Mouse (Mus musculus): ENCODE measurements around the gene Tnnc1. TPM values are rescaled to one million over a fixed set of nuclear protein-coding genes. Genes with fewer than 3 reads are reported as not detected.
A peak's percentile ranks its signal among the peaks of the same experiment; 100 is the strongest.

The Tnnc1 gene
- polyA plus RNA-seq (2017; shearing (Covaris generic)): not detected

DNA sequence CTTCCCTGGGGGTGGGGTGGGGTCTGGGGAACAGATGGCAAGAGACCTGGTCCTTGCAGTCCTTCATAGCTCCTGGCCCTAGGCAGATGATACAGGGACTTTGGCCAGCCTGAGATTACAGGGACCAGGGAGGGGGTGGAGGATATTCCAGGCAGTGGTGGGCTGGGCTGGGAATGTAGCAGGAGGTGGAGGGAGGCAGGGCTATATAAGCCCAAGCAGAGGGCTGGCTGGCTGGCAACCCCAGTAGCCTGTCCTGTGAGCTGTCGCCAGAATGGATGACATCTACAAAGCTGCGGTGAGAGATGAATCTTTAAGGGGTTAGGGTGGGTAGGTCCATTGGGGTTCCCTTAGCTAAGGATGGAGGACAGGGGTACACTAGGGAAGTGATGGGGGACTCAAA, at the start of gene Tnnc1:
Gene Tnnc1, plus strand, starts transcription at position 229 of the 400 bp plus-strand sequence.
- no peak for ATAC-seq

- ATAC-seq: peak; percentile 72
These were observed 47.6 kb upstream of the Tnnc1 start for GRCm38 (mm10) chr14:31160196-31161150.

DNA sequence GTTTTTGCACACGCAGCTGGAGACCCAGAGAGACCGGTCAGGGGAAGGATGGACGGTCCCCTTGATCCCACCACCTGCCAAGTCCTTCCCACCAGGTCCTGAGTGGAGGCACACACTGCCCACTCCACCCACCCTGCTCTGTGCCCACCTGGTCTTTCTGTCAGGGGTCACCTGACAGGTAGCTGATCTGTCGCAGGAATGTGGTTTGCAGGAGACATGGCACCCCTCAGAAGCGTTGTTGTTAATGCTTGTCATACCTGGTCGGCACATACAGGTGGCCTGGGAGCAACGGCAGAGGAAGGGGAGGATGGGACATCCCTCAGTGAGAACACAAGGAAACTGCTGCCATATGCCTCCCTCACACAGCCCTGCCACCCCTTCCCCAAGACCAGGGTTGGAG, 46.9 kb upstream of the Tnnc1 start:
- ATAC-seq: no peak

DNA sequence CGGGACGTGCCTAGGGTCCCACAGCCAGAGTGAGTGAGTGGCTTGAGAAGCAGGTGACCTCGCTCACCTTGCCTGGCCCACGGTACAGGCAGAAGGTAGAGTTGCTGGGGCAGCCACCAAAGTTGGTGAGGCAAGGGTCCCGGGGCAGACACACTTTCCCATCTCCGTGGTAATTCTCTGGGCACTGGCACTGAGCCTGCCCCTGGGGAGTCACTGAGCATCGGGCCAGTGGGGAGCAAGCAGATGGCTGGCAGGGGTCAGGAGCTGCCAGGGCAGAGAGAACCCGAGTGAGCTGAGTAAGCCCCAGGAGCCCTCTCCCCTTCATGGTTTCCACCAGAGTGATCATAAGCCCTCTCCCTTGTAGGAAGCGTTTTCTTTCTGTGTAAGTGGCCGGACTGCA, 46.5 kb upstream of the Tnnc1 start:
- ATAC-seq: no peak

DNA sequence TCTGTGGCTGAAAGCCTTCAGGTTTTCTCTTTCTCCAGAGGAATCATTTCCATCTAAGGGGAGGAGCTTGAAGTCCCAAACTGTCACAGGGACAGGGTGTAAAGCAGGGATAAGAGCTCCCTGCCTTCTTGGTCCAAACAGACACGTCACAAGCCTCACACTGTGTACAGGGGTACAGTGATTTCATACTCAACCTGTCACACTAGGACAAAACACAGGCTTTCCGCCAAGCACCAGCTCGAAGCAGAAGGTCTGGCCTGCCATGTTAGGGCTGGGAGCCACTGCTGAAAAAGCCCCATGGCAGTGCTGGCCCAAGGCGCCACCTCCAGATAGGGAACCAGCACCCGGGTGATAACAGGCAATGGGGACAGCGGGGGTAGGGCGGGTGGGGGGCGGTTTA, 44.0 kb upstream of the Tnnc1 start:
- no peak for ATAC-seq

DNA sequence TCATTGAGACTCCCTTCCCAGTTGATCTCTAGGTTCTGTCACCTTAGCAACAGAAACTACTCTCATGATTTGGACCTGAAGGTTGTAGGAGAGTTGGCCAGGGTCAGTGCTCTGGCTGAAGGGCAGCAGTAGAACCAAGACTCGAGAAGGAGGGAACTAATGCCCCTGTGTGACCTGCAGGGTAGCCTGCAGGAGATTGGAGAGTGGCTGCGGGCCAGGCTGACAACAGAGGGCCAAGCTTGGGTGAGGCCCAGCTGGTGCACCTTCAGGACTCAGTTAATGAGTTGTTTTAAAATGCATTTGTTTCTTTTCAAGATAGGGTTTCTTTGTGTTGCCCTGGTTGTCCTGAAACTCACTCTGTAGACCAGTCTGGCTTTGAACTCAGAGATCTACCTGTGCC, 43.1 kb upstream of the Tnnc1 start:
- ATAC-seq: no peak

- no peak for ATAC-seq
These were observed 42.7 kb upstream of the Tnnc1 start for GRCm38 (mm10) chr14:31165458-31165857.

DNA sequence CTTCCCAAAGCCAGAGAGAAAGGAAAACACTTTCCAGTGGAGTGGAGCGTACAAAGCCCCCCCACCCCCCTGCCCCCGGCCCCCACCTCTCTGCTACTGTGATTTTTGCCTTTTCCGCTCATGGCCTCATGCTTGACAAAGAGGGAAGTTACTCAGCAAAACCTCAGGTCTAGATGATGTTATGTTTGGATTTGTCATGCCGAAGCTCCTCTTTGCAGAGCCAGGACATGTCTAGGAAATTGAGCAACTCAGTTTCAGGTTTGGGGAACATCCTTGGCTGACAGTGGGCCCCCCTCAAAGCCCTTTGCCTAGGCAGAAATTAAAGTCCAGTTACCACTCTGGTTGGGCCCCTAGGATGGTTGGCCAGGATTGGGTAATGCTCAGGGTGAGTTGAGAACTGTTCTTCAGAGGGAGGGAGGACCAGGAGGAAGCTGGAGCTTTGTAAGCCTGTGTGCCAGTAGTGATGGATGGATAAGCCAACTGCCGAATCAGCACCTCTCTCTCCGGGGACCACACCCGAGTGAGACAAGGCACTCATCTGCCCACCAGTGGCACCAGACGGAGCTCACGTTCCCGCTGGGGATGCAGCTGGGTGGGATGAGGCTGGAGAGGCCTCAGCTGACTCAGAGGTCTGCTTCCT, 42.0 kb upstream of the Tnnc1 start:
- ATAC-seq: no peak

GRCm38 (mm10) chr14:31166827-31167226, 41.3 kb upstream of the Tnnc1 start:
- no peak for ATAC-seq

DNA sequence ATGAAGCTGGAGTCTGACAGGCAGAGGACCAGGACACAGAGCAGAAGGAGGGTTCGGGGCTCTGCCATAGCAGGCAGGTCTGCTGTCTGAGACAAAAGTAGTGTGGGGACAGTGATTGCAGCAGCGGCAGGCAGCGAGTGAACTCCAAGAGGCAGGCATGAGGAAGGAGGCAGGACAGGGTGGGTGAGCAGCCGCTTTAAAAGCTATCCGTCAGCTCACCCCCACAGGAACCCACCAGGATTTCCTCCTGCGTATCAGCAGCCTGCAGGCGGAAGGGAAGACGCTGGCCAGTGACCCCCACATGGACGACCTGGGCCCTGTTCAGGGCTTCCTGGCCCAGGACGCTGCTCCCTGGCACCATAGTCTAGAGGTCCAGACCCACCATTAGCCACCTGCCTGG, 39.7 kb upstream of the Tnnc1 start, which contains the start of gene Stab1:
Gene Stab1, minus strand, starts transcription at position 217 of the 400 bp plus-strand sequence.
- ATAC-seq: no peak

- no peak for ATAC-seq
These were observed 38.6 kb upstream of the Tnnc1 start for GRCm38 (mm10) chr14:31169508-31169907.

DNA sequence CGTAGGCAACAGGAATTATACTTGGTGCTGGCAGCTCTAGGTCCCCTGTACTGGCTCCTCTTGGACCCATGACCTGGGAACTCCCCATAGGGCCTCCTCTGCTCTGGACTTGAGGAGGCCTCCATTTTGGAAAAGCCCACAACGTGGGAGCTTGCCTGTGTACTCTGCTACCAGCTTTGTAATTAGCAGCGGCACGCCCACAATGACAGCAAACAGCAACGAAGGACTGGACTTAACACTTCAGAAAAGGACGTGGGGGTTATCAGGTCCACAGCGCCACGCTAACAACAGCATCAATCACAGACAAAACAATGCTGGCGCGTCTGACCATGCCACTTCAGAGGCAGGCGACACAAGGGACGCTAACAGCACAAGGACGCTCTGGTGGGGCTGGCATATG, 37.1 kb upstream of the Tnnc1 start:
- no peak for ATAC-seq

DNA sequence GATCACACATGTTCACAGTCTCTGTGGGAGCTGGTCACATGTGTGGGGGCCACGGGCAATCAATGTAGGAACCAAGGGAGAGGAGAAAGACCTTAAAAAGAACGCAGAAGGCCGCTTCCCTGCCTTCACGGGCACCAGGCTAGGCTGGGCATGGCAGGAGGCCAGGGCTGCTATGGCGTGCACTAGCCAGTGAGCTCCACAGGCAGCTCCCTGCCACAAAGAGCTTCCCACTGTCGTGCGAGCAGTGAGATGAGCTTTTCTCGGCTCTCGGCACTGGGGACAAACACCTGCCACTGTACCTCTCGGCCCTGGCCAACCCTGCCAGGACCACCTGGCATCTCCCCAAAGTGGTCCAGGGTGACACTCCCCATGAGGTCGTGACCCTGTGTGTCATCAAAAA, 36.7 kb upstream of the Tnnc1 start:
- ATAC-seq: no peak

DNA sequence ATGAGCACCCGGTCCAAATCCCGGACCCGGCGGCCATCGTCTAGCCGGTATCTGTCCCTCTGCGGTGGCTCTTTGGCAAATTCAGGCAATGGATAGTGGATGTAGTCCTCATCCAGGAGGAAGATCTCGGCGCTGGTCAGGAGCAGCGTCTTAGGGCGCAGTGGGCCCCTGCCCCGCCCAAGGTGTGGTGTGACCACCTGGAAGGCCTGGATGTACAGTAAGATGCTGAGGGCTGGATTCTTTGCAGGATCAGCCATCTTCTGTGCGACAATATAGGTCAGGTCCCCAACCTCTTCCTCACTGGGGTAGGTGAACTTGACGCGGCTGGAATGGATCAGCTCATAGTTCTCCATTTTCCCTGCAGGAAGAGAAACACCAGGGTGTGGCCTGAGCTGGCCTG, 36.3 kb upstream of the Tnnc1 start:
- ATAC-seq: no peak

DNA sequence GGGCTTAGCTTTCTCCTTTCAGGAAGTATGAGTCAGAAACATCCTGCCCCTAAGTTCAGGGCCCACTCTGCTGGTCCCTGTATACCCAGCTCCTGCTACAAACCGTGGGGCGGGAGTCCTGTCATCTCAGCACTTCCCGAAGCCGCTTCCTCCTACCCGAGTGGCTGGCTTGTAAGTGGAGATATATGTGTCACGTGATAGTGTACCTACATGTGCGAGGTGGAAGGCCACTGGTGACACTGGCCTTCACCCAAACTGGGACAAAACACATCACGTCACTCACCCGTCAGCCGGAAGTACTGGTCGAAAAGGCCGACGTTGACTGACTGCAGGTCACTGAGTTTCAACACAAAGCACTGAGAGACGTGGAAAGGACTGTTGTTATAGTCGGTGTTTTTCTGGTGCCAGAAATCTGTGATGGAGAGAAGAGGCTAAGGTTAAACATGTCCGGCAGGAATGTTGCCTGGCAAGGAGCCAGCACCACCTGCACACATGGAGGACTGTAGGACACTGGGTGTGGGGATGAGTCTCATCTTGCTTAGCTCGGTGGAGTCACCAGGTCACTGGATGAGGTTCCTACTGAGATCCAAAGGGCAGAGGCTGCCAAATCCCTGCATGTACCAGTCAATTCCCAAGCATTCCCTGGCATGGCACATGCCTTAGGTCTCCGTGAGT, 35.2 kb upstream of the Tnnc1 start:
- no peak for ATAC-seq

GRCm38 (mm10) chr14:31173537-31173936, 34.6 kb upstream of the Tnnc1 start:
- ATAC-seq: no peak

- ATAC-seq: no peak
These were observed 30.8 kb upstream of the Tnnc1 start for GRCm38 (mm10) chr14:31177287-31177686.

- ATAC-seq: no peak
These were observed 30.4 kb upstream of the Tnnc1 start for GRCm38 (mm10) chr14:31177715-31178114.

GRCm38 (mm10) chr14:31179677-31180365, 28.3 kb upstream of the Tnnc1 start:
- no peak for ATAC-seq

DNA sequence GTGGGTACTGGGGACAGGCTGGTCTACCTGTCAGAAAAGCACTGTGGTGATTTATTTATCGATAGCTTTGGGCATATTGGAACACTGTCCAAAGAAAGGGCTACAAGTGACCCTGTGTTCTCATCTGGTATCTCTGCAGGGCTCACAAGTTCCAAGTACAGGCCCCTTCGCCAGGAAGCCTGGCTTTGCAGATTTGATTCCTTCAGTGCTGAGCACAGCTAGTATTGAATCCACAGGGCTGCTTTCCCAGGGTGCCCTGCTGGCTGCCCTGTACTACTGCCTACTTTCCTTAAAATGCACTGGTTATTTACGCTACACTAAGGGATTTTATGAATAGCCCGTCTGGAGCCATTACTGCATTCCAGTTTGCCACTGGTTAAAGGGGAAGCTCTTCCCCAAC, 26.6 kb upstream of the Tnnc1 start:
- ATAC-seq: no peak

- ATAC-seq: no peak
These were observed 25.3 kb upstream of the Tnnc1 start for GRCm38 (mm10) chr14:31182786-31183290.

GRCm38 (mm10) chr14:31183541-31183940, 24.6 kb upstream of the Tnnc1 start:
- ATAC-seq: no peak

GRCm38 (mm10) chr14:31184195-31184594, 23.9 kb upstream of the Tnnc1 start:
- no peak for ATAC-seq
